Mouse (Mus musculus) CH12.LX (cell line): ENCODE results near the gene Ptprb. TPM values are rescaled to one million over a fixed set of nuclear protein-coding genes. Genes with fewer than 3 reads are reported as not detected.

Source experiments
- DNase-seq: peaks from one replicate; pipeline ENCODE4 v3.0.0-alpha.2; 2013; ENCODE audit errors: extremely low read depth
- H3K27ac ChIP-seq: 2 replicates; pipeline ENCODE4 v1.5.1; 2012; ENCODE audit warnings: low read depth, mild to moderate bottlenecking, control low read depth, moderate library complexity; ENCODE audit not compliant: insufficient read depth
- H3K27me3 ChIP-seq: replicated peaks from 2 replicates; pipeline ENCODE3; 2012; ENCODE audit warnings: inconsistent platforms
- H3K36me3 ChIP-seq, 2 experiments: replicated peaks in 1 of 2; 2 replicates each; pipeline versions ENCODE3 to v1.6.1; 2012; ENCODE audit warnings: inconsistent platforms in 1 of 2, low read length in 1 of 2, mild to moderate bottlenecking in 1 of 2, mixed read lengths in 1 of 2, moderate library complexity in 1 of 2; ENCODE audit not compliant: control insufficient read depth in 1 of 2, insufficient read depth in 1 of 2
- H3K4me1 ChIP-seq, 2 experiments: 2 replicates each; pipeline ENCODE4 v1.6.1; 2012; ENCODE audit warnings: inconsistent platforms in 1 of 2, moderate library complexity in 1 of 2; ENCODE audit not compliant: insufficient read depth in 2 of 2, control insufficient read depth in 1 of 2
- H3K4me2 ChIP-seq: 2 replicates; pipeline ENCODE4 v1.6.1; 2012; ENCODE audit warnings: low read depth, mild to moderate bottlenecking, control low read depth; ENCODE audit not compliant: poor library complexity, insufficient read depth, severe bottlenecking
- H3K4me3 ChIP-seq, 3 experiments: fragments of 150-350 bp in 1 of 3; sonication (generic) in 1 of 3; replicated peaks in 1 of 3; 2 replicates each; pipeline versions ENCODE3 to v1.5.1; 2011 to 2012; ENCODE audit warnings: low read depth in 2 of 3, low read length in 2 of 3, mild to moderate bottlenecking in 2 of 3, moderate library complexity in 2 of 3, control low read depth in 1 of 3, improper control_type of control experiment in 1 of 3, inconsistent platforms in 1 of 3, mixed read lengths in 1 of 3; ENCODE audit not compliant: poor library complexity in 1 of 3
- H3K79me2 ChIP-seq: replicated peaks from 2 replicates; pipeline ENCODE4 v1.6.1; 2012; ENCODE audit warnings: mild to moderate bottlenecking, moderate library complexity; ENCODE audit not compliant: control insufficient read depth, poor library complexity, insufficient read depth, severe bottlenecking; ENCODE audit errors: extremely low read depth
- H3K9ac ChIP-seq: 2 replicates; pipeline ENCODE4 v1.6.1; 2012; ENCODE audit warnings: low read depth, mild to moderate bottlenecking, control low read depth, moderate library complexity; ENCODE audit not compliant: insufficient read depth
- H3K9me3 ChIP-seq: replicated peaks from 2 replicates; pipeline ENCODE3; 2012; ENCODE audit warnings: low read length, inconsistent platforms, mixed read lengths
- CHD1 ChIP-seq: IDR thresholded peaks from 2 replicates; pipeline ENCODE4 v1.6.1; 2012; ENCODE audit warnings: low read depth, low read length, improper control_type of control experiment, inconsistent platforms
- CHD2 ChIP-seq: IDR thresholded peaks from 2 replicates; pipeline ENCODE4 v1.6.1; 2011; ENCODE audit warnings: low read length, improper control_type of control experiment
- CTCF ChIP-seq, 2 experiments: IDR thresholded peaks in 1 of 2; conservative IDR thresholded peaks in 1 of 2; 2 replicates each; pipeline ENCODE4 v1.5.1; 2011 to 2012; ENCODE audit warnings: low read depth in 2 of 2, low read length in 2 of 2, improper control_type of control experiment in 1 of 2, inconsistent platforms in 1 of 2, mild to moderate bottlenecking in 1 of 2, moderate library complexity in 1 of 2
- E2F4 ChIP-seq: IDR thresholded peaks from 2 replicates; pipeline ENCODE4 v1.6.1; 2011; ENCODE audit warnings: low read depth, low read length, improper control_type of control experiment; ENCODE audit not compliant: insufficient replicate concordance
- EP300 ChIP-seq: IDR thresholded peaks from 2 replicates; pipeline ENCODE4 v1.6.1; 2011; ENCODE audit warnings: low read length, improper control_type of control experiment
- GABPA ChIP-seq: IDR thresholded peaks from 2 replicates; pipeline ENCODE4 v1.6.1; 2012; ENCODE audit warnings: low read depth, low read length, improper control_type of control experiment, inconsistent platforms; ENCODE audit not compliant: insufficient replicate concordance
- HCFC1 ChIP-seq: IDR thresholded peaks from 2 replicates; pipeline ENCODE4 v1.6.1; 2012; ENCODE audit warnings: low read depth, mild to moderate bottlenecking, inconsistent platforms, low read length, improper control_type of control experiment
- JUN ChIP-seq: IDR thresholded peaks from 2 replicates; pipeline ENCODE4 v1.6.1; 2011; ENCODE audit warnings: low read depth, mild to moderate bottlenecking, low read length, improper control_type of control experiment, moderate library complexity; ENCODE audit not compliant: insufficient read depth
- KAT2A ChIP-seq: IDR thresholded peaks from 2 replicates; pipeline ENCODE4 v1.6.1; 2012; ENCODE audit warnings: low read length, improper control_type of control experiment, inconsistent platforms; ENCODE audit not compliant: insufficient replicate concordance
- MAFK ChIP-seq: IDR thresholded peaks from 2 replicates; pipeline ENCODE4 v1.6.1; 2011; ENCODE audit warnings: low read length, improper control_type of control experiment; ENCODE audit not compliant: insufficient replicate concordance
- MAZ ChIP-seq: IDR thresholded peaks from 2 replicates; pipeline ENCODE4 v1.6.1; 2012; ENCODE audit warnings: low read depth, mild to moderate bottlenecking, inconsistent platforms, low read length, improper control_type of control experiment, moderate library complexity
- MEF2A ChIP-seq: IDR thresholded peaks from 2 replicates; pipeline ENCODE4 v1.6.1; 2014; ENCODE audit warnings: low read depth, mild to moderate bottlenecking, inconsistent platforms, low read length, improper control_type of control experiment, borderline replicate concordance
- MXI1 ChIP-seq: IDR thresholded peaks from 2 replicates; pipeline ENCODE4 v1.6.1; 2011; ENCODE audit warnings: mild to moderate bottlenecking, low read depth, low read length, improper control_type of control experiment
- MYC ChIP-seq: IDR thresholded peaks from 2 replicates; pipeline ENCODE4 v1.6.1; 2011; ENCODE audit warnings: low read depth, mild to moderate bottlenecking, improper control_type of control experiment, low read length
- NRF1 ChIP-seq: IDR thresholded peaks from 2 replicates; pipeline ENCODE4 v1.6.1; 2014; ENCODE audit warnings: low read depth, mild to moderate bottlenecking, inconsistent platforms, low read length, improper control_type of control experiment, moderate library complexity
- PAX5 ChIP-seq: IDR thresholded peaks from 2 replicates; pipeline ENCODE4 v1.6.1; 2012; ENCODE audit warnings: low read length, inconsistent platforms, mixed read lengths
- RAD21 ChIP-seq: IDR thresholded peaks from 2 replicates; pipeline ENCODE4 v1.6.1; 2011; ENCODE audit warnings: low read depth, mild to moderate bottlenecking, low read length, improper control_type of control experiment, moderate library complexity
- RCOR1 ChIP-seq: conservative IDR thresholded peaks from 2 replicates; pipeline ENCODE4 v1.6.1; 2012; ENCODE audit warnings: low read depth, mild to moderate bottlenecking, inconsistent platforms, low read length, improper control_type of control experiment
- SIN3A ChIP-seq: IDR thresholded peaks from 2 replicates; pipeline ENCODE4 v1.6.1; 2012; ENCODE audit warnings: low read length, improper control_type of control experiment, inconsistent platforms
- SMC3 ChIP-seq: IDR thresholded peaks from 2 replicates; pipeline ENCODE4 v1.6.1; 2011; ENCODE audit warnings: low read depth, low read length, improper control_type of control experiment
- TBP ChIP-seq: conservative IDR thresholded peaks from 2 replicates; pipeline ENCODE4 v1.6.1; 2011; ENCODE audit warnings: low read depth, low read length, improper control_type of control experiment
- TCF12 ChIP-seq: IDR thresholded peaks from 2 replicates; pipeline ENCODE4 v1.6.1; 2014; ENCODE audit warnings: low read depth, mild to moderate bottlenecking, inconsistent platforms, low read length, improper control_type of control experiment
- UBTF ChIP-seq: IDR thresholded peaks from 2 replicates; pipeline ENCODE4 v1.6.1; 2012; ENCODE audit warnings: low read depth, mild to moderate bottlenecking, inconsistent platforms, low read length, improper control_type of control experiment, moderate library complexity
- USF1 ChIP-seq: IDR thresholded peaks from 2 replicates; pipeline ENCODE4 v1.6.1; 2014; ENCODE audit warnings: low read depth, mild to moderate bottlenecking, inconsistent platforms, low read length, improper control_type of control experiment
- USF2 ChIP-seq: conservative IDR thresholded peaks from 2 replicates; pipeline ENCODE4 v1.6.1; 2011; ENCODE audit warnings: low read depth, low read length, improper control_type of control experiment
- ZC3H11A ChIP-seq: IDR thresholded peaks from 2 replicates; pipeline ENCODE4 v1.6.1; 2012; ENCODE audit warnings: low read depth, mild to moderate bottlenecking, inconsistent platforms, low read length, improper control_type of control experiment
- ZMIZ1 ChIP-seq: IDR thresholded peaks from 2 replicates; pipeline ENCODE4 v1.6.1; 2012; ENCODE audit warnings: low read depth, mild to moderate bottlenecking, inconsistent platforms, low read length, improper control_type of control experiment
- ZNF384 ChIP-seq: IDR thresholded peaks from 2 replicates; pipeline ENCODE4 v1.6.1; 2012; ENCODE audit warnings: low read depth, low read length, improper control_type of control experiment, inconsistent platforms
- dilution Hi-C: fragments of 300-500 bp; cut with MboI; formaldehyde crosslinking; loops from 2 replicates; pipeline ENCODE4 v1.14.3; 2020; ENCODE audit warnings: low sequenced_read_pairs; ENCODE audit not compliant: extremely low pct_unique_long_range_greater_than_20kb, extremely low pct_ligation_motif_present
- in situ Hi-C: fragments of 300-500 bp; cut with MboI; formaldehyde crosslinking; loops from 3 replicates; pipeline ENCODE4 v1.14.3; 2019; ENCODE audit warnings: low sequenced_read_pairs, low pct_ligation_motif_present, low pct_unique_long_range_greater_than_20kb, mixed read lengths
- polyA plus RNA-seq: library from polyadenylated mRNA; unstranded; fragments of >175 nt; gene quantifications from 2 replicates; pipeline ENCODE4 v1.2.1, GENCODE M21; 2012; ENCODE audit warnings: low read depth; ENCODE audit not compliant: insufficient read length
- total RNA-seq, 2 experiments: library from RNA; depleted of rRNA; stranded (reverse); fragments of 300-350 nt in 1 of 2; fragments of >200 nt in 1 of 2; gene quantifications; 2 replicates each; pipeline ENCODE4 v1.2.3; 2012 to 2014

Ptprb gene
- total and polyA plus RNA-seq, 3 experiments: not detected

GRCm38 (mm10) chr10:116410826-116411225 is 135.5 kb downstream of the Ptprb start:
- no peaks in the 10 kb centered on the region for H3K9me3 ChIP-seq
- H3K9ac ChIP-seq: no peak overlapping the region
- TF ChIP-seq PAX5 (no peak), SIN3A (no peak), KAT2A (no peak), RCOR1 (no peak), MYC (no peak), EP300 (no peak), JUN (no peak), MXI1 (no peak), MEF2A (no peak), TCF12 (no peak), CHD2 (no peak), CHD1 (no peak), HCFC1 (no peak)
- H3K36me3 ChIP-seq: no peaks in the 10 kb centered on the region
- no peak for DNase-seq
- H3K79me2 ChIP-seq: no peaks in the 10 kb centered on the region
- H3K4me1 ChIP-seq: no peaks in the 10 kb centered on the region
- dilution Hi-C loops: no loop called here
- no peak overlapping the region for H3K4me2 ChIP-seq
- H3K27ac ChIP-seq: no peak overlapping the region
- in situ Hi-C loops: no loop called here
- peaks cover 1% of the 10 kb centered on the region for H3K27me3 ChIP-seq
- no peak overlapping the region for H3K4me3 ChIP-seq

GRCm38 (mm10) chr10:116416142-116416541 is 140.8 kb downstream of the Ptprb start:
- peaks cover 1% of the 10 kb centered on the region for H3K27me3 ChIP-seq
- H3K79me2 ChIP-seq: no peaks in the 10 kb centered on the region
- no peak overlapping the region for H3K9ac ChIP-seq
- H3K4me1 ChIP-seq: no peaks in the 10 kb centered on the region
- no peak overlapping the region for H3K27ac ChIP-seq
- H3K4me3 ChIP-seq: no peak overlapping the region
- no peak overlapping the region for H3K4me2 ChIP-seq
- H3K36me3 ChIP-seq: no peaks in the 10 kb centered on the region
- no peak for DNase-seq
- in situ Hi-C loops: no loop called here
- H3K9me3 ChIP-seq: no peaks in the 10 kb centered on the region
- dilution Hi-C loops: no loop called here
- no peak for TF ChIP-seq E2F4
- no peak for TF ChIP-seq NRF1
- TF ChIP-seq HCFC1: no peak
- no peak for TF ChIP-seq USF2
- TF ChIP-seq ZMIZ1: no peak
- TF ChIP-seq CHD1: no peak
- no peak for TF ChIP-seq MYC
- no peak for TF ChIP-seq ZC3H11A
- TF ChIP-seq TBP: no peak
- TF ChIP-seq MAZ: no peak
- no peak for TF ChIP-seq MEF2A
- no peak for TF ChIP-seq SMC3
- no peak for TF ChIP-seq UBTF
- no peak for TF ChIP-seq ZNF384
- no peak for TF ChIP-seq CTCF (conservative IDR thresholded peaks at IDR 0.05 in 1 of 2, IDR thresholded peaks at IDR 0.05 in 1 of 2; ENCODE audit: low read depth in 2 of 2, low read length in 2 of 2)
- TF ChIP-seq USF1: no peak
- TF ChIP-seq RAD21: no peak
- no peak for TF ChIP-seq GABPA
- TF ChIP-seq TCF12: no peak
- no peak for TF ChIP-seq MAFK
